Mouse (Mus musculus) hindbrain, embryonic 15.5 days (tissue): ENCODE measurements at regions not wholly inside any gene's neighbourhood (a gene's known extent, or its start where the extent isn't known, plus 50 kb on each side); places are given as distances from the start of the nearest gene placed in this dataset.

Source experiments
- ATAC-seq: fragments of 200-750 bp; cut with Nextera tagmentation; 2 replicates; pipeline ENCODE4 v1.8.0; 2017; ENCODE audit warnings: low read depth, moderate number of reproducible peaks, moderate TSS enrichment; ENCODE audit not compliant: low FRiP score
- H3K27ac ChIP-seq: fragments of 300-500 bp; sonication (generic); replicated peaks from 2 replicates; pipeline ENCODE4 v1.5.1; 2015; ENCODE audit warnings: mild to moderate bottlenecking, inconsistent platforms
- H3K27me3 ChIP-seq: fragments of 300-500 bp; sonication (generic); 2 replicates; pipeline ENCODE4 v1.6.1; 2015; ENCODE audit warnings: control low read depth, inconsistent platforms
- H3K36me3 ChIP-seq: fragments of 300-500 bp; sonication (generic); 2 replicates; pipeline ENCODE4 v1.6.1; 2015; ENCODE audit warnings: control low read depth, inconsistent platforms
- H3K4me1 ChIP-seq: fragments of 300-500 bp; sonication (generic); replicated peaks from 2 replicates; pipeline ENCODE4 v1.6.1; 2015; ENCODE audit warnings: control low read depth, inconsistent platforms
- H3K4me2 ChIP-seq: fragments of 300-500 bp; sonication (generic); 2 replicates; pipeline ENCODE4 v1.6.1; 2015; ENCODE audit warnings: moderate library complexity, mild to moderate bottlenecking, inconsistent platforms
- H3K4me3 ChIP-seq: fragments of 300-500 bp; sonication (generic); 2 replicates; pipeline ENCODE4 v1.5.1; 2015; ENCODE audit warnings: mild to moderate bottlenecking, inconsistent platforms
- H3K9ac ChIP-seq: fragments of 300-500 bp; sonication (generic); 2 replicates; pipeline ENCODE4 v1.6.1; 2015; ENCODE audit warnings: inconsistent platforms
- H3K9me3 ChIP-seq: fragments of 300-500 bp; sonication (generic); 2 replicates; pipeline ENCODE4 v1.6.1; 2016; ENCODE audit warnings: control low read depth, inconsistent platforms
- WGBS: fragments of 180-500 bp; shearing (Covaris S2); methylation state at CpG from one replicate; pipeline ENCODE4 v1.1.7; 2015; 5-methylcytosine and 5-hydroxymethylcytosine counted together

DNA sequence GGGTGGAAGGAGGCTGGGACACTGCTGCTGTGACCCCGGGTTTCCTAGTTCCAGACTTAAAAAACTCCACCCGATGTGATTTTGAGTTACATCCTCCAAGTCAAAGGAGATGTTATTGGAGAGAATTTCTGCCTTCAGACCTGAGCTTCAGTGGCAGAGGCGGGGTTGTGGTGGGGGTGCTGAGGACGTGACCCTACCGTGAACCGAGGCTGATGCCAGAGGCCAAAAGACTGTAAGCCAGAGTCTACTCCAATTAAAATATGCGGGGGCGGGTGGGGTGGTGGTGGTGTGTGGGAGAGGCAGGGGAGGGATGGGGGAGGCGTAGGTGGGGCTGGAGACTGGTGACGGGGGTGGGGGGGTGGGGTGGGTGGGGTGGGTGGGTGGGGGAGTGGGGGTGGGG, 145.1 kb upstream of the Zfp64 start:
- Histone ChIP-seq H3K9me3 (no peaks in the 10 kb centered on the region), H3K4me2 (no peak overlapping the region), H3K4me1 (no peaks in the 10 kb centered on the region), H3K4me3 (no peak overlapping the region), H3K9ac (no peak overlapping the region), H3K27me3 (no peaks in the 10 kb centered on the region), H3K36me3 (no peaks in the 10 kb centered on the region), H3K27ac (no peak overlapping the region)
- 82% methylated on average over 8 of the region's 10 CpGs for WGBS
- no peak for ATAC-seq

DNA sequence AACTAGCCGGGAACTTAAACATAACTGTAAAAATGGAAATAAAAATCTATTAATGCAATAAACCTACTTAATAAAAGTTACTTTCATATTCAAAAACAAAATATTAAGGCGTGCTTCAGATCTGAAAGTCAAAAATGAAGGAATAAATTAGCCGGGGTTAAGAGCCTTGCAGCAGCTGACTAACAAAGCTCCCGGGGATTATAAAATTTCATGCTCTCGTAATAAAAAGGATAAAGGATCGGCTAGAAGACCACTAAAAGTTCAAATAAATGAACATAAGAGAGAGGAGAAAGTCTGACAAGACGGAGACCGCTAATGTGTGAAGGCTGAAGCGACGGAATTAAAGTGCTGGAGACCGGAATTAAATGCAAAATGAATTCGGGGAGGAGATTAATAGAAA, 144.3 kb upstream of the Zfp64 start:
- Histone ChIP-seq H3K9me3 (no peaks in the 10 kb centered on the region), H3K36me3 (no peaks in the 10 kb centered on the region), H3K9ac (no peak overlapping the region), H3K4me3 (no peak overlapping the region), H3K4me2 (no peak overlapping the region), H3K27ac (no peak overlapping the region), H3K4me1 (no peaks in the 10 kb centered on the region; the same call in 1 of the 2 replicates), H3K27me3 (no peaks in the 10 kb centered on the region)
- no peak for ATAC-seq
- WGBS: 64% methylated on average over 12 of the region's 12 CpGs

DNA sequence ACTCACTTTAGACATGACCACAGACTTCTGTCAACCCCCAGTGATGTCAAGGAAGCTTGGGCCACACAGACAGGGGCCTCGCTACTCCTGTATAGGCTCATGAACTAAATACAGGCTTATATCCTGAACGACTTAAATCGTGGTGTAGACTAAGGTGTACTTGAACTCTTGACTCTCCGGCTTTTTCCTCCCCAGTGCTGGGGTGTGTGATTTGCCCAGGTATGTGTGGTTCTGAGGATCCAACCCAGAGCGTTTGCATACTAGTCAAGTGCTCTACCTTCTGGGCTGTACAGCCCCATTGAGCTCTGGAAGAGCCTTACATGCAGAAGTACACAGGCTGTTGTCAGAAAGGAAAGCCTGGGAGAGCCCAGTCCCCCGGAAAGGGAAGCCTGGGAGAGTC, 143.2 kb upstream of the Zfp64 start:
- H3K9ac ChIP-seq: no peak overlapping the region
- ATAC-seq: no peak
- 87% methylated on average over 6 of the region's 6 CpGs for WGBS
- no peak overlapping the region for H3K4me3 ChIP-seq
- no peaks in the 10 kb centered on the region for H3K36me3 ChIP-seq
- peaks cover 5% of the 10 kb centered on the region for H3K4me1 ChIP-seq
- H3K27me3 ChIP-seq: no peaks in the 10 kb centered on the region
- H3K4me2 ChIP-seq: no peak overlapping the region
- no peaks in the 10 kb centered on the region for H3K9me3 ChIP-seq
- no peak overlapping the region for H3K27ac ChIP-seq

DNA sequence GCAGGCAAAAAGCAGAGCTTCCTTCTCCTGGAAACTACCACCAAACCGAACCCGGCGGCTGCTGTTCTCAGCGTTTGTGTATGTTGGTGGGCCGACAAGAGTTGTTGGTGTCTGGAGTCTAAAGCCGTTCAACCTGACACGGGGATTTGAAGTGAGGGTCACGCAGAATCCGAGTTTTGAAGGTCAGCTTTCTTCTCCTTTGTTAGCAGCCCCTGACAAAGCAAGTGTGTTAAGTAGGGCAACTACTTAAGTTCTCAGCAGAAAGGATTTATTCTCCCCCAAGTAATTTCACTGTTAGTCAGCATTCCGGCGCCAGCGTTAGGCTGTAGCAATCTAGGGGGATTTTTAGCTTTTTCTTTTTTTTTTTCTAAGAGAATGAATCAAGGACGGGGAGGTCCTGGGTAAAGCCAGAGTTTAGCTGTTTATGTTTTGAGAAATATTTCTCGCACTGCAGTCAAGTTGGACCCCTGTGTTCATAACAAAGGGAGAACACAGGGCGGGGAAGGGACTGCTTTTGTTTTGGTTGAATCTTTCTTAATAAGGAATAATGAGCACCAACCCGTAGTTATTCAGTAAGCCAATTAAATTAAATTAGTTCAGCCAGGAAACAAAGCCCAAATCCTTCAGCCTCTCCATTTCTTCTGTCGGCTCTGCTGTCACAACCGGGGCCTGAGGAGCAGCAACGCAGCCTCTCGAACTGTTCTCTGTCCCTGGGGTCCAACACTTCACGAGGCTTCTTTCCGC, 138.8 kb upstream of the Zfp64 start:
- Histone ChIP-seq H3K9ac (no peak overlapping the region), H3K9me3 (peaks cover 7% of the 10 kb centered on the region; the same call in 1 of the 2 replicates), H3K27ac (peak overlapping the region; percentile 51), H3K4me3 (no peak overlapping the region), H3K4me1 (peaks cover 5% of the 10 kb centered on the region), H3K36me3 (no peaks in the 10 kb centered on the region), H3K27me3 (no peaks in the 10 kb centered on the region), H3K4me2 (no peak overlapping the region)
- no peak for ATAC-seq
- WGBS: 54% methylated on average over 22 of the region's 22 CpGs

DNA sequence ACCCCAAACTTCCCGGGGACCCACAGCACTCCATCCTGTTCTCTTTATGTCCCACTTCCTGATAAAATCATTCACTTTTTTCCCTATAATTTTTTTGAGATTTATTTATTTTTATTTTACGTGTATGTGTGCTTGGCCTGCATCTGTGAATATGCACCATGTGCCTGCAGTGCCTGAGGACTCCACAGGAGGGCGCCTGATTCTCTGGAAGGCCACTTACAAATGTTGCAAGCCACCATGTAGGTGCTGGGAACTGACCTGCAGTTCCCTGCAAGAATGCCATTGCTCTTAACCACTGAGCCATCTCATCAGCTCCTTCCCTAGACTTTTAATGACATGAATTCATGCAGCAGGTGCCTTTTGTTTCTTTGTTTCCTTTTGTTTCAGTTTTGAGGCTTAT, 134.9 kb upstream of the Zfp64 start:
- Histone ChIP-seq H3K4me3 (no peak overlapping the region), H3K9ac (no peak overlapping the region), H3K36me3 (no peaks in the 10 kb centered on the region), H3K4me1 (peaks cover 5% of the 10 kb centered on the region), H3K27ac (no peak overlapping the region), H3K4me2 (no peak overlapping the region), H3K27me3 (no peaks in the 10 kb centered on the region), H3K9me3 (peaks cover 7% of the 10 kb centered on the region; the same call in 1 of the 2 replicates)
- ATAC-seq: no peak
- 79% methylated on average over 3 of the region's 3 CpGs for WGBS

DNA sequence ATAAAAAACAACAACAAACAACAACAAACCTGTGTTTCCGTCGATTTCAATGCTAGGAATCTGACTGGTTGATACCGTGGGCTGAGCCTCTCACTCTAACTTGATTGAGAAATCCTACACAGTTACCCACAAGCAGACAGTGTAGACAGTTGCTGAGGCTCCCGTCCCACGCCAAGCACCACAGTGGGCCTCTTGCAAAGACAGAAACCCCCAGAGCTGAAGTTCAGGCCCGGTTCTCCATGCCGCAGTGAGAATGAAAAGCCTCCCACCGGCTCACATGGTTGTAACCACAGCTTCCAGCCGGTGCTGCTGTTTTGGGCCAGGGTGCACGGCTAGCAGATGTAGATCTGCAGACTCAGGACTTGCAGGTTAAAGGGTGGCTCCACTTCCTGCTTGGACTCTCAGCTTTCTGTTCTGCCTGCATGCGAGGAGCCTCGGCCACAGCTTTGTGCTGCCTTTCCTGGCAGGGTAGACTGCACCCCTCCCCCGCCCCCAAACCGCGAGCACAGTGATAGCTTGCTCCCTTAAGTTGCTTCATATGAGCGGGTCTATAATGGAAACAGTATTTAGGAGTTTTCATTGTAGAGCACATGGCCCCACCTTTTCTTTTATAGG, 133.6 kb upstream of the Zfp64 start:
- H3K9me3 ChIP-seq: peaks cover 7% of the 10 kb centered on the region; the same call in 1 of the 2 replicates
- H3K4me2 ChIP-seq: no peak overlapping the region
- H3K27ac ChIP-seq: no peak overlapping the region
- no peak for ATAC-seq
- H3K36me3 ChIP-seq: no peaks in the 10 kb centered on the region
- H3K9ac ChIP-seq: no peak overlapping the region
- WGBS: 72% methylated on average over 16 of the region's 16 CpGs
- H3K4me3 ChIP-seq: no peak overlapping the region
- no peaks in the 10 kb centered on the region for H3K27me3 ChIP-seq
- no peaks in the 10 kb centered on the region; the same call in 1 of the 2 replicates for H3K4me1 ChIP-seq

DNA sequence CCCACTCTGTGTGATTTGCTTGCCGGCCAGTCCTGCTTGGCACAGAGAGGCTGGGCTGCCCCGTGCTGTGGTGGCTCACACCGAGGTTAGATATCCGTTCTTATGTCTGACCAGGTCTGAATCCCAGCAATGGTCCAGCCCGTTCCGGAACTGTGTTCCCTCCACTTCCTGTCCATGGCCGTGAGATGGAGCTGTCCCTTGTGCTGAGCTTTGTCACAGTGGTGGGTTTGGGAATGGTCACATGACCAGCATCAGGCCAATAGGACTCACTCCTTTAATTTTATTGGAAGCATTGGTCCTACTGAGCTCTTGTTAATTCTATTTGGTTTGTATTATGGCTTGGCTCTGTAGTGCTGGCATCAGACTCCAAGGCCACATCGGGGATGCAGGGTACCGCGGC, 132.9 kb upstream of the Zfp64 start:
- Histone ChIP-seq H3K4me2 (no peak overlapping the region), H3K4me3 (no peak overlapping the region), H3K27me3 (no peaks in the 10 kb centered on the region), H3K9ac (no peak overlapping the region), H3K36me3 (no peaks in the 10 kb centered on the region), H3K4me1 (no peaks in the 10 kb centered on the region; the same call in 1 of the 2 replicates), H3K27ac (no peak overlapping the region), H3K9me3 (peaks cover 7% of the 10 kb centered on the region; the same call in 1 of the 2 replicates)
- ATAC-seq: no peak
- 92% methylated on average over 10 of the region's 10 CpGs for WGBS

DNA sequence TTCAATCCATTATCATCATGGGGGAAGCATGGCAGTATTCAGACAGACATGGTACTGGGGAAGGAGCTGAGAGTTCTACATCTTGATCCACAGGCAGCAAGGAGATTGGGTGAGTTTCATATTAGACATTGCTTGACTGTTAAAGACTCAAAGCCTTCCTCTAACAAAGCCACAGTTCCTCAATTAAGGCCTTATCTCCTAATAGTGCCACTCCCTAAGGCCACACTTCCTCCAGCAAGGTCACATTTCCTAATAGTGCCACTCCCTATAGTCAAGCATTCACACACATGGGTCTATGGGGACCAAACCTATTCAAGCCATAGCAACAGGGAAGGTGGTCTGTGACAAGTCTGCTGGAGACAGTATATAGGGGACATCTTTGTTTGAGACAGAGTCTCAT, 115.9 kb upstream of the Zfp64 start:
- ATAC-seq: no peak
- no peaks in the 10 kb centered on the region for H3K9me3 ChIP-seq
- no peaks in the 10 kb centered on the region for H3K27me3 ChIP-seq
- no peak overlapping the region for H3K4me2 ChIP-seq
- no peak overlapping the region for H3K4me3 ChIP-seq
- H3K9ac ChIP-seq: no peak overlapping the region
- H3K36me3 ChIP-seq: no peaks in the 10 kb centered on the region
- H3K4me1 ChIP-seq: no peaks in the 10 kb centered on the region; the same call in 1 of the 2 replicates
- no peak overlapping the region for H3K27ac ChIP-seq

DNA sequence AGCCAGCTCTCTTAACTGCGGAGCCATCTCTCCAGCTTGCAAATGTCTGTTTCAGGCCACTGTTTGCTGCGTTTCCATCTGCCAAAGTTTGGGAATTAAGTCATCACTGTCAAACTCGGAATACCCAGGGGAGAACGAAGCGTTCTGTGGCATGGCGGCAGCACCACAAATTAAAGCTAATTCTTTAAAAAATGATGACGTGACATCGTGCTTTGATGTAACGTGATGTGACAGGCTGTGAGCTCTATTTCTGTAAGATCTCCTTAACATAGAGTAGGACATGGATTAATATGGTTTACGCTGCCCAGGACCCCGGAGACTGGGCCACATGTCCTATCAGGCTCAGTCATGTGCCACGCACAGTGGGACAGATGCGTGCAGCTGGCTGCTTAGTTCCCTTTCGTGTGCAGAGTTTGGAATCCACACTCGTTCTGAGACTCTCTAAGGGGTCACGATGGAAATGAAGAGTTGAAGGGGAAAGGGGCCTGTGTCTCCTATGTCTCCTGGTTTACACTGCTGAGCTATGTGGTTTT, 109.8 kb upstream of the Zfp64 start:
- no peaks in the 10 kb centered on the region for H3K9me3 ChIP-seq
- H3K4me1 ChIP-seq: peaks cover 6% of the 10 kb centered on the region; the same call in 1 of the 2 replicates
- H3K27me3 ChIP-seq: no peaks in the 10 kb centered on the region
- H3K36me3 ChIP-seq: no peaks in the 10 kb centered on the region
- no peak overlapping the region for H3K4me3 ChIP-seq
- H3K4me2 ChIP-seq: no peak overlapping the region
- H3K27ac ChIP-seq: no peak overlapping the region
- H3K9ac ChIP-seq: no peak overlapping the region
- ATAC-seq: no peak
- WGBS: 76% methylated on average over 16 of the region's 16 CpGs

DNA sequence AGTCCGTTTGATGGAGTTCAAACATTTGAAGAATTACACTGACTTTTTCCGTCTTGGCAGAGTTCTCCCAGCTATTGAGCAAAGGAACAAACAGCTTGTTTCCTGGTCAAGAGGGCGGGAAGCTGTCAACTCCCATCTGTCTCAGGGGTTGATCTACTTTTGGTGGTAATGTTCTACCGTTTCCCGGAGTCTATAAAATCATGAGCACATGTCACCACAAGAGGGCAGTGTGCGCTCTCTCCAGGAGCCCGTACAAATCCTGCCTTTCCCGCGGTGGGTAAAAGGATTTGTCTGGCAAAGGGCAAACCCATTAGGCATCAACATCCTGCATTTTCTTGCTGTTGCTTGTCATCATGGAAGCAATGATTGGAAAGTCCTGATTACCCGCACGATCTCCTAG, 106.1 kb upstream of the Zfp64 start:
- Histone ChIP-seq H3K36me3 (no peaks in the 10 kb centered on the region), H3K9me3 (no peaks in the 10 kb centered on the region), H3K27ac (no peak overlapping the region), H3K27me3 (no peaks in the 10 kb centered on the region), H3K4me2 (no peak overlapping the region), H3K9ac (no peak overlapping the region), H3K4me3 (no peak overlapping the region), H3K4me1 (peaks cover 7% of the 10 kb centered on the region; the same call in 1 of the 2 replicates)
- WGBS: 6% methylated on average over 11 of the region's 11 CpGs
- 0 out of 2 replicates have a peak, but pooled peaks have one; percentile 42 for ATAC-seq

GRCm38 (mm10) chr2:169060495-169060894, 105.1 kb upstream of the Zfp64 start:
- no peak overlapping the region for H3K4me2 ChIP-seq
- H3K27me3 ChIP-seq: no peaks in the 10 kb centered on the region
- H3K9ac ChIP-seq: no peak overlapping the region
- 62% methylated on average over 13 of the region's 13 CpGs for WGBS
- no peak overlapping the region for H3K4me3 ChIP-seq
- H3K36me3 ChIP-seq: no peaks in the 10 kb centered on the region
- no peak for ATAC-seq
- peaks cover 7% of the 10 kb centered on the region; the same call in 1 of the 2 replicates for H3K4me1 ChIP-seq
- no peaks in the 10 kb centered on the region for H3K9me3 ChIP-seq
- no peak overlapping the region for H3K27ac ChIP-seq

DNA sequence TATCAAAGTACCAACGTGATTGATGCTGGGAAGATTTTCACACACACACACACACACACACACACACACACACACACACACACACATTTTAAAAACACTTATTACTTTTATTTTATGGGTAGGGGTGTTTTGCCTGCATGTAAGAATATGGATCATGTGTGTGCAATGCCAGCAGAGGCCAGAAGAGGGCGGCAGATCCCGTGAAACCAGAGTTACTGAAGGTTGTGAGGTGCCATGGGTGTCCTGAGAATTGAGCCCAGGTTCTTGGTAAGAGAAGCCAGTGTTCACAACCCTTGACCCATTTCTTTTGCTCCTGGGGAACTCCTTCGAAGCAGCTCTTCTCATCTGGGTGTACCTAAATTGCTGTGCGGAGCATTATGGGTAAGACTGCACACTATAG, 102.4 kb upstream of the Zfp64 start:
- ATAC-seq: no peak
- Histone ChIP-seq H3K27ac (no peak overlapping the region), H3K9ac (no peak overlapping the region), H3K27me3 (no peaks in the 10 kb centered on the region), H3K4me2 (no peak overlapping the region), H3K36me3 (no peaks in the 10 kb centered on the region), H3K9me3 (no peaks in the 10 kb centered on the region), H3K4me1 (peaks cover 7% of the 10 kb centered on the region; the same call in 1 of the 2 replicates), H3K4me3 (no peak overlapping the region)
- WGBS: 73% methylated on average over 5 of the region's 5 CpGs
